Mouse (Mus musculus) liver, adult 10 weeks (tissue): ENCODE results near the gene Hhipl2. TPM values are rescaled to one million over a fixed set of nuclear protein-coding genes. Genes with fewer than 3 reads are reported as not detected.

Experiments used
- polyA plus RNA-seq: library from polyadenylated mRNA; stranded (reverse); fragments of 350-450 nt; fragmentation: Illumina TruSeq; extraction: RNeasy Lipid Tissue Mini Kit (QIAGEN cat#74804); gene quantifications from one replicate; pipeline ENCODE4 v1.2.3, GENCODE M21; 2014; ENCODE audit warnings: low read depth, low replicate concordance

Hhipl2 gene
- polyA plus RNA-seq = 0.21 TPM

DNA sequence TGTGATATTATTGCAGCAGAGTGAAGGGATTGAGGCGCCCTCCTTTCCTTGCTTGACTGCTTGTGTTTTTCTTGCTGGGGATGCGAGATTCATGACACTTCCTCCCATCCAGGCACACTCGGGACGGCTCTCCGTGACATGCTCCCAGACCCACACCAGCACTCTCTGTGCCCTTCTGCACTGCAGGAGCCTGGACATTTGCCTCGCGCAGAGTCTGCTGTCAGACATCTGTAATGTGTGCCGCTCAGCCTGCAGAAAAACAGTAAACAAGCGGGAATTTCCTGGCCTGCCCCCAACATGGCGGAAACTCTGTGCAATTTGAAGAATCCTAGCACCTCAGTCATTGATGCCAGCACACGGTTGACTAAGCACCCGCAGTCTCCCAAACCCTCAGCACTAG lies at the start of gene Hhipl2:
Gene Hhipl2, plus strand, starts transcription at position 343 of the 400 bp plus-strand sequence.

GRCm38 (mm10) chr1:183369427-183370014 lies 48.5 kb upstream of the Hhipl2 start, which contains the start of gene Mia3:
Mia3 (minus strand) TSS chr1:183369553.

DNA sequence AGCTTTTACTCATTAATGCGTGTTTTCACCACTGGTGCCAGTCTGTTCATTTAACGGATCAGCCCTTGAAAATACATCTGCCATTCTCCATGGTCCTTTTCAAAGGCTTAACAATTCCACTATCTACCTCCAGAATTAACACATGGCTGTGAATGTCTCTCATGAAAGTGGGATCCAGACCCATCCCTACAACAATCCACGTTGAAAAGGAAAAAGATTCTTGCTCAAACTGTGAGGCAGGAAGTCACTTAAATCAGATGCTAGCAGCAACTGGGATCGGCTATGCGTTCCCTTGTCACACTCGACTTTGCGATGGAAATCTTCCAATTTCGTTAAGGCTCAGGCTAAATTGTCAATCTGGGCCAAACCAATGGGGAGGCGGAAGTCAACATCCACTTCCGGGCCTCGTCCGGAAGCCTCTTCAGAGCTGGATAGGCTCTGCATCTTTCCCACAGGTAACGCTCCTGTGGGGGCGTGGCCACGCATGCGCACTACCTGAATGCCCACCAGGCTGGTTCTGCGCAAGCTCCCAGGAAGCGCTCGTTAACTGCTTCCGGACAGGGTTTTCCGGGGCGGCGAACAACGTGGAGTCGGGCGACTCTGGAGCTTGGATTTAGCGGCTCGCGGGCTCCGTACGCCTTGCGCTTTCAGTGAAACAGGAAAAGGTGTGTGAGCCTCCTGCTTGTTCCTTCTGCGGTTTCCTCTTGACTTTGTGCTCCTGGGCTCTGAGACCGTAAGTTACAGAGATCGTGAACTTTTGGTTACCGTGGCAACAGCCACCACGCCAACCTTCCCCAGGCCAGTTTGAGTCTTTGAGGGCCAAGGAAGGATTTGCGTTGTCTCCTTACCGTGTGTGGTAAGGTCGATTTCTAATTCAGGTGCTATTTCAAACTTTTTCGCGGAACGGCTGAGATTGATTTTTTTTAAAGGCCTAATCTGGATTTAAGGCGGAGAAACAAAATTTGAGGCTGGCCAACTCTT lies 29.3 kb upstream of the Hhipl2 start, which contains the start of gene Taf1a:
Gene Taf1a, plus strand, starts transcription at position 556 of the 981 bp plus-strand sequence.

Other genes starting within 250 kb of the Hhipl2 start
- 0.58 TPM for gene Disp1, start 196.7 kb upstream of the Hhipl2 start, polyA plus RNA-seq
- gene Aida, start 121.6 kb upstream of the Hhipl2 start, polyA plus RNA-seq = 28.9 TPM
- 33.2 TPM for gene Brox, start 120.9 kb upstream of the Hhipl2 start, polyA plus RNA-seq
- 218 TPM for gene Mia3, start 48.7 kb upstream of the Hhipl2 start, polyA plus RNA-seq
- gene Taf1a, start 29.2 kb upstream of the Hhipl2 start, polyA plus RNA-seq = 5.0 TPM